Mouse (Mus musculus) hindbrain, embryonic 11.5 days (tissue): Measurements from ENCODE around the gene Slc22a29. TPM values are rescaled to one million over a fixed set of nuclear protein-coding genes. Genes with fewer than 3 reads are reported as not detected.
A peak's percentile ranks its signal among the peaks of the same experiment; 100 is the strongest.
"Not testable (repeated sequence)": the region's sequence is repeated elsewhere in the genome, so short reads cannot be mapped to it uniquely, and the experiment has no call there.

Experiments used
- ATAC-seq: fragments of 200-750 bp; cut with Nextera tagmentation; 2 replicates; pipeline ENCODE4 v1.8.0; 2017; ENCODE audit warnings: mild to moderate bottlenecking, moderate TSS enrichment, moderate library complexity; ENCODE audit not compliant: low FRiP score
- DNase-seq: peaks from one replicate; pipeline ENCODE4 v3.0.0-alpha.2; 2015; ENCODE audit warnings: low spot score
- H3K27ac ChIP-seq: fragments of 300-500 bp; sonication (generic); 2 replicates; pipeline ENCODE4 v1.5.1; 2014; ENCODE audit warnings: mild to moderate bottlenecking, low read depth, low read length
- H3K27me3 ChIP-seq: fragments of 300-500 bp; sonication (generic); 2 replicates; pipeline ENCODE4 v1.6.1; 2014; ENCODE audit warnings: mild to moderate bottlenecking, low read length, moderate library complexity, mixed read lengths; ENCODE audit not compliant: control insufficient read depth, insufficient read depth
- H3K36me3 ChIP-seq: fragments of 300-500 bp; sonication (generic); 2 replicates; pipeline ENCODE4 v1.6.1; 2014; ENCODE audit warnings: mild to moderate bottlenecking, low read length, moderate library complexity, mixed read lengths; ENCODE audit not compliant: control insufficient read depth, insufficient read depth
- H3K4me1 ChIP-seq: fragments of 300-500 bp; sonication (generic); replicated peaks from 2 replicates; pipeline ENCODE4 v1.6.1; 2014; ENCODE audit warnings: low read length, mixed read lengths; ENCODE audit not compliant: control insufficient read depth, insufficient read depth
- H3K4me2 ChIP-seq: fragments of 300-500 bp; sonication (generic); replicated peaks from 2 replicates; pipeline ENCODE4 v1.6.1; 2014; ENCODE audit warnings: mild to moderate bottlenecking, low read depth, low read length
- H3K4me3 ChIP-seq: fragments of 300-500 bp; sonication (generic); 2 replicates; pipeline ENCODE4 v1.5.1; 2014; ENCODE audit warnings: low read depth, low read length
- H3K9ac ChIP-seq: fragments of 300-500 bp; sonication (generic); 2 replicates; pipeline ENCODE4 v1.6.1; 2014; ENCODE audit warnings: low read depth, low read length
- H3K9me3 ChIP-seq: fragments of 300-500 bp; sonication (generic); 2 replicates; pipeline ENCODE4 v1.6.1; 2016; ENCODE audit warnings: low read length; ENCODE audit not compliant: control insufficient read depth
- WGBS: fragments of 180-500 bp; shearing (Covaris S2); extraction: QIAGEN DNeasy Blood & Tissue Kit; methylation state at CpG from one replicate; pipeline ENCODE4 v1.1.7; 2014; 5-methylcytosine and 5-hydroxymethylcytosine counted together
- polyA plus RNA-seq: library from polyadenylated mRNA; unstranded; fragments of >200 nt; fragmentation: Nextera tagmentation; extraction: Ambion mirVana; gene quantifications from 2 replicates; pipeline ENCODE4 v1.2.1, GENCODE M21; 2014

The Slc22a29 gene
- polyA plus RNA-seq = not detected in 2 replicates

- Histone ChIP-seq H3K4me1 (no peaks in the 10 kb centered on the region), H3K36me3 (no peaks in the 10 kb centered on the region), H3K4me3 (no peak within 1 kb of the TSS), H3K9ac (no peak within 1 kb of the TSS), H3K4me2 (no peak within 1 kb of the TSS), H3K27me3 (no peaks in the 10 kb centered on the region), H3K9me3 (no peaks in the 10 kb centered on the region), H3K27ac (no peak within 1 kb of the TSS)
- DNase-seq (no peak), ATAC-seq (no peak)
- 82% methylated on average over 2 of the region's 2 CpGs for WGBS
Observed at GRCm38 (mm10) chr19:8218800-8219199, at the start of gene Slc22a29. Slc22a29 (minus strand) TSS chr19:8218900.

DNA sequence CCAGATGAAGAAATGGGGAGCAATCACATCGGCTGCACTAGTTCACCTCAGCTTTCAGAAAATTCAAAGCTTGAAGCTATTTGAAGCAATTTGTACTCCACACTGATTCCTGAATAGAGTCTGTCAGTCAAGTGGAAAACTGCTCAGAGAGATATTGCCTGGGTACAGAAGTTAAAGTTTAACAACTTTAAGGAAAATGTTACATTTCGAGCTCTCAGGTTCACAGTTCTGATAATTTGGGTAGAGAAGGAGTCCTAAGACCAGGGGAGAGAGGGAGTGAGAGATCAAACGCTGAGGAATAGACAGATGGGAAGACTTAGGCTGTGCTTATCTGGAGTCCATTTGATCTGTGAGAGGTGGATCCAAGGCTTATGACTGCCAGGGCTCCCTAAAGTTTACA is 46.6 kb upstream of the Slc22a29 start:
- H3K36me3 ChIP-seq = no peaks in the 10 kb centered on the region
- ATAC-seq (no peak), DNase-seq (no peak)
- H3K4me2 ChIP-seq = no peak overlapping the region
- no peaks in the 10 kb centered on the region for H3K9me3 ChIP-seq
- H3K4me1 ChIP-seq = no peaks in the 10 kb centered on the region
- 75% methylated on average over 3 of the region's 3 CpGs for WGBS
- no peaks in the 10 kb centered on the region for H3K27me3 ChIP-seq
- no peak overlapping the region for H3K27ac ChIP-seq
- H3K9ac ChIP-seq = no peak overlapping the region
- no peak overlapping the region for H3K4me3 ChIP-seq

- Histone ChIP-seq H3K4me2 (peak overlapping the region; percentile 67), H3K27ac (no peak overlapping the region), H3K9me3 (no peaks in the 10 kb centered on the region), H3K4me3 (peak overlapping the region; percentile 58), H3K9ac (no peak overlapping the region; the same call in 1 of the 2 replicates), H3K27me3 (no peaks in the 10 kb centered on the region), H3K36me3 (no peaks in the 10 kb centered on the region), H3K4me1 (no peaks in the 10 kb centered on the region)
- no peak for DNase-seq
- ATAC-seq = peak; percentile 74
- WGBS = 14% methylated on average over 3 of the region's 3 CpGs
Observed at GRCm38 (mm10) chr19:8252705-8253037, 34.0 kb upstream of the Slc22a29 start.

DNA sequence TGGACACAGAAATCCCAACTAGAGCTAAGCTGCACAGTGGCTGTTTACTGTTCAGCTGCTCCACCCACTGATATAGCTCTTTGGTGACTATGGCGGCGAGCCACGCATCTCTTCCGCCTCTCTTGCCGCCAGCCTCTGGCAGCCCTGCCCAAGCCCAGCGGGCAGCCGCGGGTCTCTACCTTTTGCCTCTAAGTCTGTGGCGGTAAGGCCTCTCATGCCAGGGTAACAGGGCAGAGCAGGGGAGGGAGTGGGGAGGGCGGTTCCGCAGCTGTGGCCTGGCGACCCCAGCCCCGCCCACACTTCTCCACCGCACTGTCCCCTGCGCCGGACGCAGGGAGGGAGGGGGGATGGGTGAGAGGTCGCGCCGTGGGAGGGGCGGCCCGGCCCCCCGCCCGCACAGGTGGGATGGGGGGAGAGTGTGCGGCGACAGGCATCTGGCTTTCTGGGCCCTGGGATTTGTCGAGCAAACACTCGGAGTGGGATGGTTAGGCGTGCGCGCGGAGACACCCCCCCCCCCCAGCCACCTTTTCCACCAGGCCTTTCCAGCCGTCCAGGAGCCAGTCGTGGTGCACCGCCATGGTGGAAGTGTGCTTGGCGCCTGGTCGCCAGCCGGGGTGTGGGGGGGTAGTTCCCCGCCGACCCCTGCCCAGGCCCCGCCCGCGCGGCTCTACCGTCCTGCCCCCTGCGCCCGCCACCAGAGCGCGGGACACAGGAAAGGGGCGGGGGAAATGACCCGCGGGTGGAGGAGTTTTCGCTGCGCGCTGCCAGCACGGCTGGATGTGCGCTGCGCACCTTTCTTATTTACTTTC is 33.4 kb upstream of the Slc22a29 start:
- H3K9me3 ChIP-seq = no peaks in the 10 kb centered on the region
- no peaks in the 10 kb centered on the region for H3K4me1 ChIP-seq
- peak overlapping the region; percentile 58 for H3K4me3 ChIP-seq
- no peaks in the 10 kb centered on the region for H3K36me3 ChIP-seq
- peak overlapping the region; percentile 42 for H3K27ac ChIP-seq
- no peaks in the 10 kb centered on the region for H3K27me3 ChIP-seq
- 11% methylated on average over 53 of the region's 58 CpGs for WGBS
- H3K4me2 ChIP-seq = peak overlapping the region; percentile 67
- peak overlapping the region; percentile 58 for H3K9ac ChIP-seq
- DNase-seq (peak; percentile 89), ATAC-seq (peak; percentile 97)

- Histone ChIP-seq H3K4me3 (no peak overlapping the region), H3K4me1 (no peaks in the 10 kb centered on the region)
- no peak for ATAC-seq
Observed at GRCm38 (mm10) chr19:8228916-8229315, 10.2 kb upstream of the Slc22a29 start.

GRCm38 (mm10) chr19:8148787-8149523 is 69.7 kb downstream of the Slc22a29 start:
- no peak for ATAC-seq
- H3K9ac ChIP-seq = no peak overlapping the region
- WGBS = 54% methylated on average over 2 of the region's 2 CpGs

More at GRCm38 (mm10) chr19:8228916-8229315, 10.2 kb upstream of the Slc22a29 start:
- Histone ChIP-seq H3K27ac (no peak overlapping the region), H3K36me3 (no peaks in the 10 kb centered on the region), H3K27me3 (no peaks in the 10 kb centered on the region), H3K4me2 (no peak overlapping the region), H3K9ac (no peak overlapping the region), H3K9me3 (no peaks in the 10 kb centered on the region)
- DNase-seq = no peak

DNA sequence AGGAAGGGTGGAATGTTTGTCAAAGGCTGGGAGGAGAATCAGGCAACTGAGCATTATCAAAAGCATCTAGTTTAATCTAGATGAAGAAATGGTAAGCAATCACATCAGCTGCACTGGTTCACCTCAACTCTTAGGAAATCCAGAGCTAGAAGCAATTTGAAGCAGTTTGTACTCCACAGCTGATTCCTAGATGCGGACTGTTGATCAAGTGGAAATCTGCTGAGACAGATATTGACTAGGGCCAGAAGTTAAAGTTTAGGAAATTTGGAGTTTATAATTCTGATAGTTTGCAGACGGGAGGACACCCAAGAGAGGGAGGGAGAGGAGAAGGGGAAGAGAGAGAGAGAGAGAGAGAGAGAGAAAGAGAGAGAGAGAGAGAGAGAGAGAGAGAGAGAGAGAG is 76.0 kb downstream of the Slc22a29 start:
- not testable (repeated sequence) for H3K36me3 ChIP-seq, H3K4me2 ChIP-seq, H3K4me1 ChIP-seq, H3K27me3 ChIP-seq, H3K27ac ChIP-seq, H3K4me3 ChIP-seq, H3K9me3 ChIP-seq, DNase-seq, H3K9ac ChIP-seq, ATAC-seq
- WGBS = 83% methylated on average over 2 of the region's 2 CpGs

More at GRCm38 (mm10) chr19:8148787-8149523, 69.7 kb downstream of the Slc22a29 start:
- DNase-seq = no peak
- Histone ChIP-seq H3K9me3 (no peaks in the 10 kb centered on the region), H3K4me2 (no peak overlapping the region), H3K36me3 (no peaks in the 10 kb centered on the region), H3K4me1 (no peaks in the 10 kb centered on the region), H3K4me3 (no peak overlapping the region), H3K27me3 (no peaks in the 10 kb centered on the region), H3K27ac (no peak overlapping the region)

DNA sequence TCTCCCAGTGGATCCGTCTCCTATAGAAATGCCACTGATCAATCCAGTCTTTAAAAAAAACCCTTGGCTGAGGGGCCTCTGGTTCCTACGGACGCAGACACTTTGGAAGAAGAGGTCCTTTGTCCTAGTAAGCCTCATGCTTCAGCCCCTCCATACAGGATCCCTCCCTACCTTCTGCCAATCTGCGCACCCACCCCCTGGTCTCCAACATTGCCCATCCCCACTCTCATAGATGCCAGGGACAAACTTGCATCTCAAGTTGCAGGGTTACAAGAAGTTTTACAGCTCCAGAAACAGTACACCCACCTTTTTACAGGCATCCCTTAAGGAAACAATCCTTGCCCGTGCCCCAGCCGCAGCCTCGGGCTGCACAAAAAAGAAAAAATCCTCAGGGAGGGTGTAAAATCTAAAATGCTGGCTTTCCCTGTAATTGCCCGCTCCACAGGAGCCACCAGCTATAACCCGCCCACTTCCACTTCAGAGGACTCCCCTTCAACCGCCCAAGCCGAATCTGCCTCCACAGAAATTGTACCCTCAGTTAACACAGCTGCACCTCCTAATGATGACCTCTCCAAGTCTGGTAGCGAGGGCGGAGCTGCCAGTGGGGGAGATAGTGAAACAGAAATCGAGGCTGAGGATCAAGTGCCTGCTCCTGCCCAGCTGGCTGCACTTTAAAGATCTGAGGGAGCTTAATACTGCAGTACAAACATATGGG is 84.4 kb downstream of the Slc22a29 start:
- not testable (repeated sequence) for H3K27ac ChIP-seq, H3K27me3 ChIP-seq, H3K4me2 ChIP-seq, H3K4me1 ChIP-seq, H3K36me3 ChIP-seq, ATAC-seq, DNase-seq, H3K4me3 ChIP-seq, H3K9ac ChIP-seq, H3K9me3 ChIP-seq
- 68% methylated on average over 14 of the region's 14 CpGs for WGBS
